Mouse (Mus musculus): ENCODE results near the gene Hagh.

DNA sequence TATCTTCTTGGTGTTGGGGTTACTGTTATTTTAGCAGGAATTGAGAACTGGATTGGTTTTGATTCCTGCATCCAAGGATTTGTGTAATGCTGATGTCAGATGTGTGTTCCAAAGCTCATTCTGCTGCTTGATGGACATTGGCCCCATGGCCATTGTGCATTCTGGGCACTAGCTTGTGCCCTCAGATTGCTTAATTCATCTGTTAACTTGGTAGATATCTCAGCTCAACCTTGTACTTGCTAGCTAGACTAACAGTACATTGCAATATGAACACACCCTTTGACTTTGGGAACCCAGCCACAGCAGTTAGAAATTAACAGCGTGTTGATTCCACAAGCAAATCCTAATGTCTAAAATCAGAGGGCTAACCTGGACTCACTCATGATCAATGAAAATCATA, 7.4 kb downstream of the Hagh start:
- TF ChIP-seq POLR2A (IDR thresholded peaks at IDR 0.05; ENCODE audit: extremely low read depth, insufficient read depth, low read length) = no peak
- TF ChIP-seq CTCF (IDR thresholded peaks at IDR 0.05; ENCODE audit: low read depth, low read length) = no peak

Data from liver, adult 2 months (tissue).